Mouse (Mus musculus) liver, embryonic 15.5 days (tissue): ENCODE data around the gene Golga7b. TPM values are rescaled to one million over a fixed set of nuclear protein-coding genes. Genes with fewer than 3 reads are reported as not detected.

Experiments used
- ATAC-seq: fragments of 200-750 bp; cut with Nextera tagmentation; 2 replicates; pipeline ENCODE4 v1.8.0; 2017; ENCODE audit warnings: moderate number of reproducible peaks, mild to moderate bottlenecking, moderate library complexity; ENCODE audit not compliant: insufficient read depth
- H3K27ac ChIP-seq: fragments of 300-500 bp; sonication (generic); replicated peaks from 2 replicates; pipeline ENCODE4 v1.5.1; 2015; ENCODE audit warnings: mild to moderate bottlenecking, inconsistent platforms
- H3K27me3 ChIP-seq: fragments of 300-500 bp; sonication (generic); 2 replicates; pipeline ENCODE4 v1.6.1; 2015; ENCODE audit warnings: mild to moderate bottlenecking, inconsistent platforms
- H3K36me3 ChIP-seq: fragments of 300-500 bp; sonication (generic); replicated peaks from 2 replicates; pipeline ENCODE4 v1.6.1; 2015; ENCODE audit warnings: moderate library complexity, mild to moderate bottlenecking, inconsistent platforms
- H3K4me1 ChIP-seq: fragments of 300-500 bp; sonication (generic); replicated peaks from 2 replicates; pipeline ENCODE4 v1.6.1; 2015; ENCODE audit warnings: inconsistent platforms
- H3K4me2 ChIP-seq: fragments of 300-500 bp; sonication (generic); 2 replicates; pipeline ENCODE4 v1.6.1; 2015; ENCODE audit warnings: moderate library complexity, mild to moderate bottlenecking, inconsistent platforms
- H3K4me3 ChIP-seq: fragments of 300-500 bp; sonication (generic); replicated peaks from 2 replicates; pipeline ENCODE4 v1.5.1; 2015; ENCODE audit warnings: mild to moderate bottlenecking, inconsistent platforms
- H3K9ac ChIP-seq: fragments of 300-500 bp; sonication (generic); 2 replicates; pipeline ENCODE4 v1.6.1; 2015; ENCODE audit warnings: moderate library complexity, mild to moderate bottlenecking, inconsistent platforms
- H3K9me3 ChIP-seq: fragments of 300-500 bp; sonication (generic); replicated peaks from 2 replicates; pipeline ENCODE4 v1.6.1; 2016; ENCODE audit warnings: inconsistent platforms
- WGBS: fragments of 180-500 bp; shearing (Covaris S2); methylation state at CpG from one replicate; pipeline ENCODE4 v1.1.7; 2015; ENCODE audit warnings: mixed read lengths; ENCODE audit not compliant: insufficient replicate concordance; 5-methylcytosine and 5-hydroxymethylcytosine counted together
- polyA plus RNA-seq: library from polyadenylated mRNA; unstranded; fragments of >200 nt; fragmentation: Nextera tagmentation; extraction: Ambion mirVana; gene quantifications from 2 replicates; pipeline ENCODE4 v1.2.1, GENCODE M21; 2015

Golga7b gene
- polyA plus RNA-seq, 1 experiment from 2014 or later = not detected

GRCm38 (mm10) chr19:42217374-42217763 lies 30.0 kb upstream of the Golga7b start:
- Histone ChIP-seq H3K9me3 (no peaks in the 10 kb centered on the region), H3K27me3 (no peaks in the 10 kb centered on the region; the same call in 1 of the 2 replicates), H3K4me1 (no peaks in the 10 kb centered on the region), H3K27ac (no peak overlapping the region), H3K9ac (no peak overlapping the region), H3K4me3 (no peak overlapping the region), H3K4me2 (no peak overlapping the region), H3K36me3 (no peaks in the 10 kb centered on the region)
- no peak for ATAC-seq
- WGBS = 11% methylated on average over 2 of the region's 2 CpGs

- no peaks in the 10 kb centered on the region for H3K9me3 ChIP-seq
- no peak for ATAC-seq
- no peak overlapping the region for H3K9ac ChIP-seq
- no peak overlapping the region for H3K27ac ChIP-seq
- no peak overlapping the region for H3K4me2 ChIP-seq
- no peaks in the 10 kb centered on the region for H3K36me3 ChIP-seq
- 52% methylated on average over 10 of the region's 10 CpGs for WGBS
- no peak overlapping the region for H3K4me3 ChIP-seq
- H3K27me3 ChIP-seq = peaks cover 1% of the 10 kb centered on the region
- H3K4me1 ChIP-seq = peaks cover 20% of the 10 kb centered on the region
Observed at GRCm38 (mm10) chr19:42226451-42226850, 20.9 kb upstream of the Golga7b start.

- WGBS = 53% methylated on average over 17 of the region's 17 CpGs
- no peak overlapping the region for H3K4me3 ChIP-seq
- ATAC-seq = no peak
Observed at GRCm38 (mm10) chr19:42229499-42230287, 17.7 kb upstream of the Golga7b start.

GRCm38 (mm10) chr19:42230288-42230568 lies 17.1 kb upstream of the Golga7b start:
- Histone ChIP-seq H3K36me3 (no peaks in the 10 kb centered on the region), H3K9ac (no peak overlapping the region), H3K9me3 (no peaks in the 10 kb centered on the region), H3K4me3 (no peak overlapping the region), H3K4me2 (peak overlapping the region; percentile 33), H3K4me1 (peaks cover 20% of the 10 kb centered on the region), H3K27ac (no peak overlapping the region), H3K27me3 (peaks cover 9% of the 10 kb centered on the region)
- WGBS = 27% methylated on average over 5 of the region's 5 CpGs
- peak; percentile 56 for ATAC-seq

More at GRCm38 (mm10) chr19:42229499-42230287, 17.7 kb upstream of the Golga7b start:
- H3K27me3 ChIP-seq = peaks cover 9% of the 10 kb centered on the region
- peaks cover 20% of the 10 kb centered on the region for H3K4me1 ChIP-seq
- peak overlapping the region; percentile 33 for H3K4me2 ChIP-seq
- H3K9ac ChIP-seq = no peak overlapping the region
- no peaks in the 10 kb centered on the region for H3K9me3 ChIP-seq
- H3K27ac ChIP-seq = no peak overlapping the region
- H3K36me3 ChIP-seq = no peaks in the 10 kb centered on the region

GRCm38 (mm10) chr19:42230986-42231385 lies 16.4 kb upstream of the Golga7b start:
- Histone ChIP-seq H3K4me3 (no peak overlapping the region), H3K4me1 (peaks cover 20% of the 10 kb centered on the region), H3K9me3 (no peaks in the 10 kb centered on the region), H3K27ac (no peak overlapping the region), H3K27me3 (peaks cover 9% of the 10 kb centered on the region), H3K9ac (no peak overlapping the region), H3K36me3 (no peaks in the 10 kb centered on the region), H3K4me2 (no peak overlapping the region)
- ATAC-seq = no peak
- WGBS = 81% methylated on average over 13 of the region's 13 CpGs

GRCm38 (mm10) chr19:42237602-42238340 lies 9.6 kb upstream of the Golga7b start:
- Histone ChIP-seq H3K4me3 (no peak overlapping the region), H3K27me3 (no peaks in the 10 kb centered on the region; the same call in 1 of the 2 replicates), H3K36me3 (no peaks in the 10 kb centered on the region), H3K9ac (no peak overlapping the region), H3K9me3 (no peaks in the 10 kb centered on the region), H3K4me1 (no peaks in the 10 kb centered on the region), H3K27ac (no peak overlapping the region), H3K4me2 (no peak overlapping the region)
- ATAC-seq = no peak
- WGBS = 26% methylated on average over 4 of the region's 4 CpGs

GRCm38 (mm10) chr19:42238341-42238715 lies 9.0 kb upstream of the Golga7b start:
- Histone ChIP-seq H3K27ac (no peak overlapping the region), H3K27me3 (no peaks in the 10 kb centered on the region; the same call in 1 of the 2 replicates), H3K4me2 (no peak overlapping the region), H3K4me1 (no peaks in the 10 kb centered on the region), H3K9me3 (no peaks in the 10 kb centered on the region), H3K4me3 (no peak overlapping the region), H3K9ac (no peak overlapping the region), H3K36me3 (no peaks in the 10 kb centered on the region)
- 40% methylated on average over 7 of the region's 7 CpGs for WGBS
- ATAC-seq = no peak

- H3K4me1 ChIP-seq = no peaks in the 10 kb centered on the region
- H3K9me3 ChIP-seq = no peaks in the 10 kb centered on the region
- H3K27me3 ChIP-seq = no peaks in the 10 kb centered on the region; the same call in 1 of the 2 replicates
- no peak overlapping the region for H3K27ac ChIP-seq
- no peaks in the 10 kb centered on the region for H3K36me3 ChIP-seq
- no peak overlapping the region for H3K4me2 ChIP-seq
- 58% methylated on average over 8 of the region's 8 CpGs for WGBS
- no peak for ATAC-seq
- H3K9ac ChIP-seq = no peak overlapping the region
- H3K4me3 ChIP-seq = no peak overlapping the region
Observed at GRCm38 (mm10) chr19:42240881-42241280, 6.5 kb upstream of the Golga7b start.

GRCm38 (mm10) chr19:42243401-42243800 lies 4.0 kb upstream of the Golga7b start:
- H3K9me3 ChIP-seq = no peaks in the 10 kb centered on the region
- no peak overlapping the region for H3K9ac ChIP-seq
- no peaks in the 10 kb centered on the region for H3K36me3 ChIP-seq
- WGBS = 40% methylated on average over 3 of the region's 3 CpGs
- no peak overlapping the region for H3K4me3 ChIP-seq
- no peak overlapping the region for H3K4me2 ChIP-seq
- no peak for ATAC-seq
- H3K27ac ChIP-seq = no peak overlapping the region
- H3K4me1 ChIP-seq = no peaks in the 10 kb centered on the region
- H3K27me3 ChIP-seq = no peaks in the 10 kb centered on the region

GRCm38 (mm10) chr19:42246626-42247025 lies 748 bp upstream of the Golga7b start:
- Histone ChIP-seq H3K9ac (no peak overlapping the region), H3K9me3 (no peaks in the 10 kb centered on the region), H3K27ac (no peak overlapping the region), H3K36me3 (no peaks in the 10 kb centered on the region), H3K4me3 (no peak overlapping the region), H3K4me2 (no peak overlapping the region), H3K27me3 (no peaks in the 10 kb centered on the region), H3K4me1 (no peaks in the 10 kb centered on the region)
- ATAC-seq = no peak
- WGBS = 28% methylated on average over 5 of the region's 5 CpGs

GRCm38 (mm10) chr19:42249976-42250914 lies 2.9 kb downstream of the Golga7b start:
- H3K27ac ChIP-seq = no peak overlapping the region
- no peaks in the 10 kb centered on the region; the same call in 1 of the 2 replicates for H3K4me1 ChIP-seq
- H3K4me3 ChIP-seq = no peak overlapping the region
- H3K27me3 ChIP-seq = peaks cover 19% of the 10 kb centered on the region
- no peaks in the 10 kb centered on the region for H3K9me3 ChIP-seq
- no peak overlapping the region for H3K4me2 ChIP-seq
- no peak for ATAC-seq
- 44% methylated on average over 11 of the region's 11 CpGs for WGBS
- no peaks in the 10 kb centered on the region for H3K36me3 ChIP-seq
- no peak overlapping the region for H3K9ac ChIP-seq
